Mouse (Mus musculus): ENCODE measurements around the gene Bmf. TPM values are rescaled to one million over a fixed set of nuclear protein-coding genes. Genes with fewer than 3 reads are reported as not detected.
A peak's percentile ranks its signal among the peaks of the same experiment; 100 is the strongest.
"Not testable (repeated sequence)": the region's sequence is repeated elsewhere in the genome, so short reads cannot be mapped to it uniquely, and the experiment has no call there.

Bmf gene
- polyA plus RNA-seq, 1 experiment from 2014 or later = 2.7 TPM

- Histone ChIP-seq H3K9ac (no peak overlapping the region), H3K9me3 (replicated peaks) (0 out of 2 replicates have a peak, but pooled peaks cover 3% of the 10 kb centered on the region), H3K4me2 (no peak overlapping the region), H3K36me3 (no peaks in the 10 kb centered on the region), H3K4me1 (replicated peaks) (no peaks in the 10 kb centered on the region), H3K4me3 (no peak overlapping the region), H3K27ac (ENCODE audit: poor library complexity, severe bottlenecking) (no peak overlapping the region), H3K27me3 (replicated peaks) (no peaks in the 10 kb centered on the region)
- 89% methylated on average over 3 of the region's 3 CpGs for WGBS
- ATAC-seq (ENCODE audit: insufficient number of reproducible peaks, low FRiP score) = no peak
Observed at GRCm38 (mm10) chr2:118562431-118562830, 12.9 kb upstream of the Bmf start.

- H3K36me3 ChIP-seq = no peaks in the 10 kb centered on the region
- no peaks in the 10 kb centered on the region for H3K27me3 ChIP-seq (replicated peaks)
- no peak overlapping the region for H3K9ac ChIP-seq
- H3K9me3 ChIP-seq (replicated peaks) = 0 out of 2 replicates have a peak, but pooled peaks cover 3% of the 10 kb centered on the region
- H3K4me1 ChIP-seq (replicated peaks) = no peaks in the 10 kb centered on the region
- no peak overlapping the region for H3K4me2 ChIP-seq
- 81% methylated on average over 4 of the region's 4 CpGs for WGBS
- no peak overlapping the region for H3K4me3 ChIP-seq
- H3K27ac ChIP-seq (ENCODE audit: poor library complexity, severe bottlenecking) = no peak overlapping the region
- no peak for ATAC-seq (ENCODE audit: insufficient number of reproducible peaks, low FRiP score)
Observed at GRCm38 (mm10) chr2:118562015-118562414, 12.5 kb upstream of the Bmf start.

GRCm38 (mm10) chr2:118558426-118558825 is 8.9 kb upstream of the Bmf start:
- no peak for ATAC-seq (ENCODE audit: insufficient number of reproducible peaks, low FRiP score)
- Histone ChIP-seq H3K27ac (ENCODE audit: poor library complexity, severe bottlenecking) (no peak overlapping the region), H3K4me1 (replicated peaks) (no peaks in the 10 kb centered on the region), H3K9me3 (replicated peaks) (no peaks in the 10 kb centered on the region), H3K9ac (no peak overlapping the region), H3K4me3 (no peak overlapping the region), H3K27me3 (replicated peaks) (no peaks in the 10 kb centered on the region), H3K36me3 (no peaks in the 10 kb centered on the region), H3K4me2 (no peak overlapping the region)
- WGBS = 89% methylated on average over 3 of the region's 3 CpGs

- not testable (repeated sequence) for H3K27me3 ChIP-seq (replicated peaks); H3K36me3 ChIP-seq; H3K9me3 ChIP-seq (replicated peaks); H3K4me1 ChIP-seq (replicated peaks)
- Histone ChIP-seq H3K9ac (peak overlapping the region; percentile 60; the same call in 1 of the 2 replicates), H3K27ac (ENCODE audit: poor library complexity, severe bottlenecking) (peak overlapping the region; percentile 63), H3K4me3 (peak overlapping the region; percentile 42), H3K4me2 (peak overlapping the region; percentile 63)
- peak; percentile 36 for ATAC-seq (ENCODE audit: insufficient number of reproducible peaks, low FRiP score)
- 59% methylated on average over 15 of the region's 17 CpGs for WGBS
Observed at GRCm38 (mm10) chr2:118554356-118554990, 5.0 kb upstream of the Bmf start.

- H3K4me2 ChIP-seq = no peak overlapping the region
- H3K27ac ChIP-seq (ENCODE audit: poor library complexity, severe bottlenecking) = no peak overlapping the region
- H3K27me3 ChIP-seq (replicated peaks) = no peaks in the 10 kb centered on the region
- no peaks in the 10 kb centered on the region for H3K36me3 ChIP-seq
- H3K4me3 ChIP-seq = no peak overlapping the region
- H3K9me3 ChIP-seq (replicated peaks) = peaks cover 3% of the 10 kb centered on the region; the same call in 1 of the 2 replicates
- 64% methylated on average over 2 of the region's 2 CpGs for WGBS
- H3K4me1 ChIP-seq (replicated peaks) = peaks cover 27% of the 10 kb centered on the region
- no peak overlapping the region for H3K9ac ChIP-seq
- ATAC-seq (ENCODE audit: insufficient number of reproducible peaks, low FRiP score) = no peak
Observed at GRCm38 (mm10) chr2:118551606-118552005, 2.1 kb upstream of the Bmf start.

- peaks cover 56% of the 10 kb centered on the region for H3K4me1 ChIP-seq (replicated peaks)
- H3K9ac ChIP-seq = peak overlapping the region; percentile 76
- H3K27ac ChIP-seq (ENCODE audit: poor library complexity, severe bottlenecking) = no peak overlapping the region
- WGBS = under 1% methylated on average over 18 of the region's 18 CpGs
- peak overlapping the region; percentile 87 for H3K4me2 ChIP-seq
- no peaks in the 10 kb centered on the region for H3K36me3 ChIP-seq
- peaks cover 3% of the 10 kb centered on the region; the same call in 1 of the 2 replicates for H3K9me3 ChIP-seq (replicated peaks)
- peak overlapping the region; percentile 80 for H3K4me3 ChIP-seq
- ATAC-seq (ENCODE audit: insufficient number of reproducible peaks, low FRiP score) = no peak
- no peaks in the 10 kb centered on the region for H3K27me3 ChIP-seq (replicated peaks)
Observed at GRCm38 (mm10) chr2:118548421-118549221, 866 bp downstream of the Bmf start.

GRCm38 (mm10) chr2:118547541-118548016 is 1.9 kb downstream of the Bmf start:
- H3K4me1 ChIP-seq (replicated peaks) = peaks cover 66% of the 10 kb centered on the region
- peak overlapping the region; percentile 76 for H3K9ac ChIP-seq
- peak overlapping the region; percentile 87 for H3K4me2 ChIP-seq
- no peaks in the 10 kb centered on the region for H3K27me3 ChIP-seq (replicated peaks)
- H3K27ac ChIP-seq (ENCODE audit: poor library complexity, severe bottlenecking) = no peak overlapping the region
- ATAC-seq (ENCODE audit: insufficient number of reproducible peaks, low FRiP score) = no peak
- WGBS = 16% methylated on average over 9 of the region's 9 CpGs
- peak overlapping the region; percentile 80 for H3K4me3 ChIP-seq
- H3K36me3 ChIP-seq = no peaks in the 10 kb centered on the region
- peaks cover 3% of the 10 kb centered on the region; the same call in 1 of the 2 replicates for H3K9me3 ChIP-seq (replicated peaks)

- H3K9ac ChIP-seq = peak overlapping the region; percentile 64; the same call in 1 of the 2 replicates
- H3K27ac ChIP-seq (ENCODE audit: poor library complexity, severe bottlenecking) = peak overlapping the region; percentile 99; the same call in 1 of the 2 replicates
- peak overlapping the region; percentile 13; the same call in 1 of the 2 replicates for H3K4me2 ChIP-seq
- H3K9me3 ChIP-seq (replicated peaks) = no peaks in the 10 kb centered on the region
- no peaks in the 10 kb centered on the region for H3K36me3 ChIP-seq
- no peak overlapping the region for H3K4me3 ChIP-seq
- H3K27me3 ChIP-seq (replicated peaks) = no peaks in the 10 kb centered on the region
- peaks cover 73% of the 10 kb centered on the region for H3K4me1 ChIP-seq (replicated peaks)
- WGBS = 58% methylated on average over 3 of the region's 3 CpGs
- no peak for ATAC-seq (ENCODE audit: insufficient number of reproducible peaks, low FRiP score)
Observed at GRCm38 (mm10) chr2:118546798-118547165, 2.7 kb downstream of the Bmf start.

GRCm38 (mm10) chr2:118546104-118546797 is 3.2 kb downstream of the Bmf start:
- H3K9me3 ChIP-seq (replicated peaks) = no peaks in the 10 kb centered on the region
- H3K27ac ChIP-seq (ENCODE audit: poor library complexity, severe bottlenecking) = peak overlapping the region; percentile 99
- H3K36me3 ChIP-seq = no peaks in the 10 kb centered on the region
- peak overlapping the region; percentile 64 for H3K9ac ChIP-seq
- WGBS = 33% methylated on average over 5 of the region's 5 CpGs
- peak overlapping the region; percentile 36 for H3K4me2 ChIP-seq
- H3K27me3 ChIP-seq (replicated peaks) = no peaks in the 10 kb centered on the region
- H3K4me3 ChIP-seq = no peak overlapping the region
- H3K4me1 ChIP-seq (replicated peaks) = peaks cover 77% of the 10 kb centered on the region
- no peak for ATAC-seq (ENCODE audit: insufficient number of reproducible peaks, low FRiP score)

GRCm38 (mm10) chr2:118545242-118546103 is 4.0 kb downstream of the Bmf start:
- no peak; the same call in 1 of the 2 replicates for ATAC-seq (ENCODE audit: insufficient number of reproducible peaks, low FRiP score)
- H3K4me2 ChIP-seq = peak overlapping the region; percentile 65
- H3K9ac ChIP-seq = peak overlapping the region; percentile 64
- H3K9me3 ChIP-seq (replicated peaks) = no peaks in the 10 kb centered on the region
- no peak overlapping the region for H3K4me3 ChIP-seq
- 21% methylated on average over 23 of the region's 23 CpGs for WGBS
- H3K27me3 ChIP-seq (replicated peaks) = no peaks in the 10 kb centered on the region
- H3K27ac ChIP-seq (ENCODE audit: poor library complexity, severe bottlenecking) = peak overlapping the region; percentile 99
- peaks cover 83% of the 10 kb centered on the region for H3K4me1 ChIP-seq (replicated peaks)
- H3K36me3 ChIP-seq = no peaks in the 10 kb centered on the region

Measured in heart, embryonic 12.5 days (tissue).